Mouse (Mus musculus): ENCODE data around the gene Thpo. TPM values are rescaled to one million over a fixed set of nuclear protein-coding genes. Genes with fewer than 3 reads are reported as not detected.
A peak's percentile ranks its signal among the peaks of the same experiment; 100 is the strongest.

Gene Thpo
- polyA plus RNA-seq, 1 experiment from 2014 or later, result 0.42 TPM

- no peaks in the 10 kb centered on the region for H3K4me1 ChIP-seq (replicated peaks; ENCODE audit: control insufficient read depth, insufficient read depth)
- 9% methylated on average over 3 of the region's 3 CpGs for WGBS
- H3K9ac ChIP-seq (ENCODE audit: low read length), result no peak overlapping the region
- ATAC-seq (ENCODE audit: low FRiP score, low TSS enrichment), result no peak
- peak; percentile 55 for DNase-seq (ENCODE audit: low spot score)
- no peaks in the 10 kb centered on the region for H3K36me3 ChIP-seq (ENCODE audit: control insufficient read depth, insufficient read depth, low read length)
- TF ChIP-seq EP300 (optimal IDR thresholded peaks at IDR 0.05) (no peak), CTCF (IDR thresholded peaks at IDR 0.05; ENCODE audit: low read depth) (peak; percentile 77)
- no peak overlapping the region for H3K4me2 ChIP-seq (replicated peaks; ENCODE audit: low read depth)
- no peaks in the 10 kb centered on the region for H3K9me3 ChIP-seq (ENCODE audit: control insufficient read depth, low read length)
- H3K27ac ChIP-seq (replicated peaks), result no peak overlapping the region
- no peaks in the 10 kb centered on the region for H3K27me3 ChIP-seq (ENCODE audit: control insufficient read depth, insufficient read depth, low read length)
- H3K4me3 ChIP-seq (ENCODE audit: low read depth, low read length), result no peak overlapping the region
Observed at GRCm38 (mm10) chr16:20761681-20762080, 27.4 kb upstream of the Thpo start.

DNA sequence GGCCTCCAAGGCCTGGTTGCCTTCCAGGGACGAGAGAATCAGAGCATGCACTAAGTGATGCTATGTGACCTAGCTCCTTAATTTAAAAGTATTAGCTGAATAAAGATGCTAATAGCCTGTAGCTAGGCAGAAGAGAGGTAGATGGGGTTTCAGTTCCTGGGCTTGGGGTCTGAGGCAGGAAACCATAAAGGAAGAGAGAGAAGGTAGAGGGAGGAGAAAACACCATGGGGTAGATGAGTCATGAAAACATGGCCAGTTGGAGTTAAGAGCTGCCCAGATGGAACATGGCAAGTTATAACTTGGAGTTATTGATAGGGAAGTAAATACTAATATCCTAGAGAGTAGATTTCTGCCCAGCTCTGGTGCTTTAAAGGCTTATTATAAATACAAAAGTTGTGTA lies 23.1 kb upstream of the Thpo start:
- WGBS, result 66% methylated on average over 1 of the region's 1 CpGs
- ATAC-seq (ENCODE audit: low FRiP score, low TSS enrichment) (no peak), DNase-seq (ENCODE audit: low spot score) (no peak)
- no peak overlapping the region for H3K27ac ChIP-seq (replicated peaks)
- no peaks in the 10 kb centered on the region for H3K36me3 ChIP-seq (ENCODE audit: control insufficient read depth, insufficient read depth, low read length)
- no peaks in the 10 kb centered on the region for H3K4me1 ChIP-seq (replicated peaks; ENCODE audit: control insufficient read depth, insufficient read depth)
- H3K4me3 ChIP-seq (ENCODE audit: low read depth, low read length), result no peak overlapping the region
- no peak overlapping the region for H3K9ac ChIP-seq (ENCODE audit: low read length)
- H3K27me3 ChIP-seq (ENCODE audit: control insufficient read depth, insufficient read depth, low read length), result no peaks in the 10 kb centered on the region
- H3K9me3 ChIP-seq (ENCODE audit: control insufficient read depth, low read length), result no peaks in the 10 kb centered on the region
- H3K4me2 ChIP-seq (replicated peaks; ENCODE audit: low read depth), result no peak overlapping the region
- no peak for TF ChIP-seq EP300 (optimal IDR thresholded peaks at IDR 0.05)
- no peak for TF ChIP-seq CTCF (IDR thresholded peaks at IDR 0.05; ENCODE audit: low read depth)

DNA sequence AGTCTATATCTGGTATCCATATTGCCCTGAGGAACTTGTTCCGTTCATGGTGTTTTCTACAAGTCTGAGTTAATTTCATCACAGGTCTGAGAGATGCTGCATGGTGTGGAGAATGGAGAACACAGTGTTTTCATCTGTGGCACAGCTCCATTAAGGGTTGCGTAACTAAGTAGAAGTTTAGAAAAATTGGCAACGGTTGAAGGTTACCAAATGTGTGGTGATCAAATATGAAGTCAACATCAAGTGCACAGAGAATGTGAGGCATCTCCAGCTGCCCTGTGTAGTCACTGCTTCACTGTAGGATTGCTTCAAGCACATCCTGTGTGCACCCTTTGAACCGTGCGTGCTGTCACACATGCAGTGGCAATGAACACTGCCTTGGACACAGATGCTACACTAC lies 21.7 kb upstream of the Thpo start:
- TF ChIP-seq EP300 (optimal IDR thresholded peaks at IDR 0.05) (no peak), CTCF (IDR thresholded peaks at IDR 0.05; ENCODE audit: low read depth) (no peak)
- no peaks in the 10 kb centered on the region for H3K36me3 ChIP-seq (ENCODE audit: control insufficient read depth, insufficient read depth, low read length)
- WGBS, result 78% methylated on average over 5 of the region's 5 CpGs
- no peaks in the 10 kb centered on the region for H3K4me1 ChIP-seq (replicated peaks; ENCODE audit: control insufficient read depth, insufficient read depth)
- H3K27ac ChIP-seq (replicated peaks), result no peak overlapping the region
- DNase-seq (ENCODE audit: low spot score), result no peak
- H3K4me2 ChIP-seq (replicated peaks; ENCODE audit: low read depth), result no peak overlapping the region
- no peaks in the 10 kb centered on the region for H3K27me3 ChIP-seq (ENCODE audit: control insufficient read depth, insufficient read depth, low read length)
- H3K4me3 ChIP-seq (ENCODE audit: low read depth, low read length), result no peak overlapping the region
- no peak; the same call in 1 of the 2 replicates for ATAC-seq (ENCODE audit: low FRiP score, low TSS enrichment)
- no peaks in the 10 kb centered on the region for H3K9me3 ChIP-seq (ENCODE audit: control insufficient read depth, low read length)
- no peak overlapping the region for H3K9ac ChIP-seq (ENCODE audit: low read length)

DNA sequence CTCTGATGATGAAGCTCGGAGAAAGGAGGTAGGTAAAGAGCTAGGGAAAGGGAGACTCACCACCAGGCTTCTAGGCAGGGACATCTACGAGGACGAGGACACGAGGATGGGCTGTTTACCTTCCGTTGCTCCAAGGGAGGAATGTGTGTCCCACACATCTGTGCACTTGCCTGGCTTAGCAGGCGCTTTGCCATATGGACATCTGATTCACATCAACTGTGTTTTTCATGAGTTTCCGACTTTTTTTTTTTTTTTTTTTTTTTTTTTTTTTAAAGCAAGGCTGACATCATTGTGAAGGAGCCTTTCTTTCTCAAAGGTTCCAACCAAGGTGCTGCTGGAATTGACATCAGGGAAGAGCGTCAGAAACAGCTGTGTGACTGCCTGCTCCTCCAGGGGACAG lies 16.2 kb upstream of the Thpo start:
- Histone ChIP-seq H3K9me3 (ENCODE audit: control insufficient read depth, low read length) (no peaks in the 10 kb centered on the region), H3K9ac (ENCODE audit: low read length) (no peak overlapping the region), H3K27ac (replicated peaks) (no peak overlapping the region), H3K36me3 (ENCODE audit: control insufficient read depth, insufficient read depth, low read length) (no peaks in the 10 kb centered on the region), H3K4me1 (replicated peaks; ENCODE audit: control insufficient read depth, insufficient read depth) (no peaks in the 10 kb centered on the region), H3K27me3 (ENCODE audit: control insufficient read depth, insufficient read depth, low read length) (no peaks in the 10 kb centered on the region), H3K4me3 (ENCODE audit: low read depth, low read length) (no peak overlapping the region), H3K4me2 (replicated peaks; ENCODE audit: low read depth) (no peak overlapping the region)
- ATAC-seq (ENCODE audit: low FRiP score, low TSS enrichment) (no peak), DNase-seq (ENCODE audit: low spot score) (no peak)
- TF ChIP-seq CTCF (IDR thresholded peaks at IDR 0.05; ENCODE audit: low read depth), result no peak
- no peak for TF ChIP-seq EP300 (optimal IDR thresholded peaks at IDR 0.05)
- 32% methylated on average over 8 of the region's 8 CpGs for WGBS

DNA sequence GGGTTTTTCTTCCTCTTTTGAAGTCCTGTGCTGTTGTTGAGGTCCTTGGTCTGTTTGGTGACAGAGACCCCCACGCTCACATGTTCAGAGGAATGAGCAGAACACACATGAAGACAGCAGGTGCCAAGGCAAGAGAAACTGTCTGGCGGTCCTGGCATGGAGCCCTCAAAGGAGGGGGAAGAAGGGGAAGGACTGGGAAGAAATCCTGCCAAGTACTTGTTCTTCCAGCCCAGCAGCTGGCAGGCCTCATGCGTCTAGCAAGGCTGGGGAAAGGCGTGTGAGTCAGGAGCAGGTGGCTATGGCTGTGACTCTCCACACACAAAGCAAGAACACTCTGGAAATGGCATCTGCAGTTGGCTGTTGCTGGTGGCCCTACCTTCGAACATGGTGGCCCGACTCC lies 12.3 kb upstream of the Thpo start:
- WGBS, result 31% methylated on average over 6 of the region's 6 CpGs
- DNase-seq (ENCODE audit: low spot score), result peak; percentile 64
- no peak for TF ChIP-seq EP300 (optimal IDR thresholded peaks at IDR 0.05)
- TF ChIP-seq CTCF (IDR thresholded peaks at IDR 0.05; ENCODE audit: low read depth), result no peak

GRCm38 (mm10) chr16:20739845-20740244 lies 5.5 kb upstream of the Thpo start:
- 90% methylated on average over 9 of the region's 9 CpGs for WGBS
- Histone ChIP-seq H3K36me3 (ENCODE audit: control insufficient read depth, insufficient read depth, low read length) (no peaks in the 10 kb centered on the region), H3K27me3 (ENCODE audit: control insufficient read depth, insufficient read depth, low read length) (no peaks in the 10 kb centered on the region), H3K4me1 (replicated peaks; ENCODE audit: control insufficient read depth, insufficient read depth) (no peaks in the 10 kb centered on the region), H3K4me3 (ENCODE audit: low read depth, low read length) (no peak overlapping the region), H3K4me2 (replicated peaks; ENCODE audit: low read depth) (no peak overlapping the region), H3K9me3 (ENCODE audit: control insufficient read depth, low read length) (no peaks in the 10 kb centered on the region), H3K9ac (ENCODE audit: low read length) (no peak overlapping the region), H3K27ac (replicated peaks) (no peak overlapping the region)
- ATAC-seq (ENCODE audit: low FRiP score, low TSS enrichment), result no peak
- no peak for TF ChIP-seq CTCF (IDR thresholded peaks at IDR 0.05; ENCODE audit: low read depth)
- TF ChIP-seq EP300 (optimal IDR thresholded peaks at IDR 0.05), result no peak
- no peak for DNase-seq (ENCODE audit: low spot score)

More for the DNA sequence above, 12.3 kb upstream of the Thpo start:
- Histone ChIP-seq H3K9me3 (ENCODE audit: control insufficient read depth, low read length) (no peaks in the 10 kb centered on the region), H3K9ac (ENCODE audit: low read length) (no peak overlapping the region), H3K4me3 (ENCODE audit: low read depth, low read length) (no peak overlapping the region), H3K4me2 (replicated peaks; ENCODE audit: low read depth) (no peak overlapping the region; the same call in 1 of the 2 replicates), H3K4me1 (replicated peaks; ENCODE audit: control insufficient read depth, insufficient read depth) (no peaks in the 10 kb centered on the region), H3K36me3 (ENCODE audit: control insufficient read depth, insufficient read depth, low read length) (no peaks in the 10 kb centered on the region), H3K27me3 (ENCODE audit: control insufficient read depth, insufficient read depth, low read length) (no peaks in the 10 kb centered on the region), H3K27ac (replicated peaks) (no peak overlapping the region)
- peak; percentile 74; the same call in 1 of the 2 replicates for ATAC-seq (ENCODE audit: low FRiP score, low TSS enrichment)
